Mouse (Mus musculus): ENCODE results near the gene Actn4. TPM values are rescaled to one million over a fixed set of nuclear protein-coding genes. Genes with fewer than 3 reads are reported as not detected.

Gene Actn4
- total RNA-seq, 1 experiment: 566 TPM

DNA sequence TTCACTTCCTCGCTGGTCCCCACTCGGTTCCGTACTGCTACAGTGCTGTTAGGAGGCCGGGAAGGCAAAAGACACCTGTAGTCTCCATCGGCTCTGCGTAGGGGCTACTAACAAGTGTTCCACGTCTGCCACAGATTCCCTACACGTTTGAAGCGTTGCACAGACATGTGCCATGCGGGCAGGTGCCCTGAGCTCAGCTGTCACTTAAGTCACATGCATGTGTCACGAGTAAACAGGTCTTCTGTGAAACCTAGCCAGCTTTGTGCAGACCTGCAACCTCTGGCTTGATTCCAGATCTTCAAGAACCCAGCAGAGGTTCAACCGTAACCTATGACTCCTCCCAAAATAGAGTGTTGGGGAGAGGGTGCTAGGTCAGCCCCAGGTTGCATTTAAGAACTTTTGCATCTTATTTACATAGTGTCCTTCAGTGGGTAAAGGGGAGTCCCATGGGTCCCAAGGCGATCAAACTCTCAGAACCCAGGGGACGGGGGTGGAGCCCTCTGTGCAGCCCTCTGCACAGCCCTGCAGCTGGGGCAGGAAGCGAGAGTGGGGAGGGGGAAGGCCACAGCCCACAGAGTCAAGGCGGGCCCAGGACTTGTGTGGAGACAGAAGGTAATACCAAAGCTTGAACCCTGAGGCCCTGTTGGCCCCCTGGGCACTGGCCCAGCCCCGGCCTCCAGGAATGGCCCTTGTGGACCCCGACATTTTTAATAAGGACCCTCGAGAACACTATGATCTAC is 20.3 kb upstream of the Actn4 start:
- peak overlapping the region; percentile 82 for H3K9ac ChIP-seq (ENCODE audit: insufficient read depth, low read depth, low read length, poor library complexity, severe bottlenecking)
- H3K36me3 ChIP-seq (ENCODE audit: control insufficient read depth, insufficient read depth, low read length, poor library complexity, severe bottlenecking): peaks cover 28% of the 10 kb centered on the region
- peak overlapping the region; percentile 69 for H3K27ac ChIP-seq (ENCODE audit: insufficient read depth, low read depth, low read length, poor library complexity, severe bottlenecking)
- H3K4me1 ChIP-seq (ENCODE audit: control insufficient read depth in 2 of 2, insufficient read depth in 2 of 2, low read length in 2 of 2, poor library complexity in 1 of 2): peaks cover 3 to 20% of the 10 kb centered on the region in 2 experiments; a peak in 3 of 4 replicates
- TF ChIP-seq ZC3H11A (IDR thresholded peaks at IDR 0.05; ENCODE audit: borderline replicate concordance, low read depth, low read length): no peak
- TF ChIP-seq HCFC1 (IDR thresholded peaks at IDR 0.05; ENCODE audit: borderline replicate concordance, insufficient read depth, low read length): no peak
- TF ChIP-seq ZNF384 (IDR thresholded peaks at IDR 0.05; ENCODE audit: low read depth, low read length): no peak
- TF ChIP-seq MAFK (IDR thresholded peaks at IDR 0.05; ENCODE audit: insufficient read depth, low read depth, low read length): no peak
- no peak for TF ChIP-seq CHD2 (IDR thresholded peaks at IDR 0.05; ENCODE audit: low read depth, low read length)
- no peak for DNase-seq (ENCODE audit: low read depth, low spot score)
- in situ Hi-C loops (cut with MboI; ENCODE audit: low sequenced_read_pairs in 2 of 2, unreplicated experiment in 2 of 2): no loop called here
- peak overlapping the region; percentile 71 to 73 for H3K4me3 ChIP-seq (ENCODE audit: insufficient read depth in 1 of 2, low read depth in 1 of 2, low read length in 2 of 2, poor library complexity in 1 of 2, severe bottlenecking in 1 of 2)
- H3K9me3 ChIP-seq (ENCODE audit: control insufficient read depth, insufficient read depth, low read depth, low read length): no peaks in the 10 kb centered on the region

DNA sequence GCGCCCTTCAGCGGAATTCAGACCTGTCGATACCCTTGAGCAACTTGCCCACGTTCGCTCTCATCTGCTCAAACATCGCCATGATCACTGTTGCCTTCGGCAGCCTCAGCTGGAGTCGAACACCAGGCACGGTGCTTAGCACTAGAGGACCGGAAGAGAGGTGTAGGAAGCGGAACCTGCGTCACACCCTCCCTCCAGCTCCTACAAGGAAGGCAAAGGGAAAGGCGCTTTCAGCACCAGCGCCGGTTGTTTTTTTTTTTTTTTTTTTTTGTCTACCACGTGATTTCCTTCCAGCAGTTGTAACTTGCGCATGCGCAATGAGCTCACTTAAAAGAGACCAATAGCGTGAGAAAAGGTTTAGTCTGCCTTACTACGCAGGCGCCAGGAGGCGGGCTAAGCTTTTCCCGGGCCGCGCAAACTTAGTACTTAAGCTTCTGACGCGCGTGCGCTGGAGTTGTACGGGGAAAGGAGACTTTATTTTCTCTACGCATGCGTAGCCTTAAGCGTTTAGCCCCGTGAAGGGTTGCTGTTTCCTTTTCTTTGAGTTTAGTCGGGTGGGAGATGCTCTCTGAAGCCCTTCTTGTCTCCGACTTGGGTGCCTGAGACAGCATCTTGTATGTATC is 19.6 kb upstream of the Actn4 start, which contains the start of the genes Eif3k and Map4k1:
Gene Eif3k (minus strand): TSS at position 214 of the 623 bp plus-strand sequence.
Gene Map4k1 (plus strand): TSS at position 400 of the 623 bp plus-strand sequence.
- in situ Hi-C loops (cut with MboI; ENCODE audit: low sequenced_read_pairs in 2 of 2, unreplicated experiment in 2 of 2): no loop called here
- peak; percentile 99 for DNase-seq (ENCODE audit: low read depth, low spot score)
- peak; percentile 33; the same call in 1 of the 2 replicates for TF ChIP-seq MAFK (IDR thresholded peaks at IDR 0.05; ENCODE audit: insufficient read depth, low read depth, low read length)
- peak; percentile 100 for TF ChIP-seq ZNF384 (IDR thresholded peaks at IDR 0.05; ENCODE audit: low read depth, low read length)
- peak; percentile 74; the same call in 1 of the 2 replicates for TF ChIP-seq HCFC1 (IDR thresholded peaks at IDR 0.05; ENCODE audit: borderline replicate concordance, insufficient read depth, low read length)
- TF ChIP-seq CHD2 (IDR thresholded peaks at IDR 0.05; ENCODE audit: low read depth, low read length): no peak
- TF ChIP-seq ZC3H11A (IDR thresholded peaks at IDR 0.05; ENCODE audit: borderline replicate concordance, low read depth, low read length): no peak
- peak within 1 kb of the TSS; percentile 82 for H3K27ac ChIP-seq (ENCODE audit: insufficient read depth, low read depth, low read length, poor library complexity, severe bottlenecking)
- H3K4me3 ChIP-seq (ENCODE audit: insufficient read depth in 1 of 2, low read depth in 1 of 2, low read length in 2 of 2, poor library complexity in 1 of 2, severe bottlenecking in 1 of 2): peak within 1 kb of the TSS; percentile 73 to 95
- no peaks in the 10 kb centered on the region for H3K9me3 ChIP-seq (ENCODE audit: control insufficient read depth, insufficient read depth, low read depth, low read length)
- H3K4me1 ChIP-seq (ENCODE audit: control insufficient read depth in 2 of 2, insufficient read depth in 2 of 2, low read length in 2 of 2, poor library complexity in 1 of 2): peaks cover 3 to 20% of the 10 kb centered on the region in 2 experiments; a peak in 3 of 4 replicates
- H3K9ac ChIP-seq (ENCODE audit: insufficient read depth, low read depth, low read length, poor library complexity, severe bottlenecking): peak within 1 kb of the TSS; percentile 97
- peaks cover 34% of the 10 kb centered on the region for H3K36me3 ChIP-seq (ENCODE audit: control insufficient read depth, insufficient read depth, low read length, poor library complexity, severe bottlenecking)

DNA sequence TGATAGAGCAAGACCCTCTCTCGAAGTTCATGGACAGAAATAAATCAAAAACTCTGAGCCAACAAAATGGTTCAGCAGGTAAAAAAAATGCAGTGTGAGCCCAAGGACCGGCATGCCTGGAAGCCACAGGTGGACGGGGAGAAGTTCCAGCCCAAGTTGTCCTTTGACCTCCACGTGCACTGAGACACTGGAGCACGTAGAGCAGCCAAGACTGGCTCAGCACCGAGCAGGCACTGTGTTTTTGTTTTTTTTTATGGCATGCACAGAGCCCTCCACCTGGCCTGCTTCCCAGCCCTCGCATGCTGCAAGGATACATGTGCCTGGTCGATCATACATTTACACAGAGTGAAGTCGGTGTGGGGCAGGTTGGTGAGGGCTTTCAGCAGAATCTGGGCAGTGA is 15.4 kb upstream of the Actn4 start:
- in situ Hi-C loops (cut with MboI; ENCODE audit: low sequenced_read_pairs in 2 of 2, unreplicated experiment in 2 of 2): no loop called here
- Histone ChIP-seq H3K9me3 (ENCODE audit: control insufficient read depth, insufficient read depth, low read depth, low read length) (no peaks in the 10 kb centered on the region), H3K9ac (ENCODE audit: insufficient read depth, low read depth, low read length, poor library complexity, severe bottlenecking) (no peak overlapping the region), H3K4me1 (ENCODE audit: control insufficient read depth in 2 of 2, insufficient read depth in 2 of 2, low read length in 2 of 2, poor library complexity in 1 of 2) (peaks cover 0 to 3% of the 10 kb centered on the region in 2 experiments; a peak in 1 of 4 replicates), H3K27ac (ENCODE audit: insufficient read depth, low read depth, low read length, poor library complexity, severe bottlenecking) (no peak overlapping the region), H3K36me3 (ENCODE audit: control insufficient read depth, insufficient read depth, low read length, poor library complexity, severe bottlenecking) (peaks cover 63% of the 10 kb centered on the region), H3K4me3 (ENCODE audit: insufficient read depth in 1 of 2, low read depth in 1 of 2, low read length in 2 of 2, poor library complexity in 1 of 2, severe bottlenecking in 1 of 2) (no peak overlapping the region)
- DNase-seq (ENCODE audit: low read depth, low spot score): no peak
- TF ChIP-seq CHD2 (IDR thresholded peaks at IDR 0.05; ENCODE audit: low read depth, low read length) (no peak), ZNF384 (IDR thresholded peaks at IDR 0.05; ENCODE audit: low read depth, low read length) (no peak), ZC3H11A (IDR thresholded peaks at IDR 0.05; ENCODE audit: borderline replicate concordance, low read depth, low read length) (no peak), HCFC1 (IDR thresholded peaks at IDR 0.05; ENCODE audit: borderline replicate concordance, insufficient read depth, low read length) (no peak)

DNA sequence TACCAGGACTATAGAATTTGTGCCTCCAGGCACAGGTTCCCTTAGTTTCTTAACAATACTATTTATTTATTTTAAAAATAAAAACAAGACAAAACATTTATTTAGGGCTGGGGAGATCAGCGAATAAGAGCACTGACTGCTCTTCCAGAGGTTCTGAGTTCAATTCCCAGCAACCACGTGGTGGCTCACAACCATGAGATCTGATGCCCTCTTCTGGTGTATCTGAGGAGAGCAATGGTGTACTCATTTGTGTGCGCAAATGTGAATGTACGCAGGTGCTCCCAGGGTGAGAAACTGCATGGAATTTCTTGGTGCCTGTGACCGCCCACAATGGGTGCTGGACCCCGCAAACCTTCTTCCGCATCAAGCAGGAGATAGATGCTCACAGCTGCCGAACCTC is 10.9 kb upstream of the Actn4 start:
- DNase-seq (ENCODE audit: low read depth, low spot score): no peak
- Histone ChIP-seq H3K9ac (ENCODE audit: insufficient read depth, low read depth, low read length, poor library complexity, severe bottlenecking) (no peak overlapping the region), H3K4me3 (ENCODE audit: insufficient read depth in 1 of 2, low read depth in 1 of 2, low read length in 2 of 2, poor library complexity in 1 of 2, severe bottlenecking in 1 of 2) (no peak overlapping the region), H3K4me1 (ENCODE audit: control insufficient read depth in 2 of 2, insufficient read depth in 2 of 2, low read length in 2 of 2, poor library complexity in 1 of 2) (peaks cover 13 to 27% of the 10 kb centered on the region in 2 experiments), H3K9me3 (ENCODE audit: control insufficient read depth, insufficient read depth, low read depth, low read length) (no peaks in the 10 kb centered on the region), H3K36me3 (ENCODE audit: control insufficient read depth, insufficient read depth, low read length, poor library complexity, severe bottlenecking) (peaks cover 65% of the 10 kb centered on the region), H3K27ac (ENCODE audit: insufficient read depth, low read depth, low read length, poor library complexity, severe bottlenecking) (no peak overlapping the region)
- in situ Hi-C loops (cut with MboI; ENCODE audit: low sequenced_read_pairs in 2 of 2, unreplicated experiment in 2 of 2): no loop called here
- TF ChIP-seq MAFK (IDR thresholded peaks at IDR 0.05; ENCODE audit: insufficient read depth, low read depth, low read length) (no peak), HCFC1 (IDR thresholded peaks at IDR 0.05; ENCODE audit: borderline replicate concordance, insufficient read depth, low read length) (no peak), ZC3H11A (IDR thresholded peaks at IDR 0.05; ENCODE audit: borderline replicate concordance, low read depth, low read length) (no peak)
